Mouse (Mus musculus) embryonic fibroblast, embryonic 13.5 days (primary cell): ENCODE measurements around the gene Sufu.

Source experiments
- CTCF ChIP-seq: IDR thresholded peaks from 2 replicates; pipeline ENCODE4 v1.5.1; 2011; ENCODE audit warnings: mild to moderate bottlenecking, control low read depth, low read length, moderate library complexity, borderline replicate concordance; ENCODE audit not compliant: insufficient read depth
- POLR2A ChIP-seq: IDR thresholded peaks from 2 replicates; pipeline ENCODE4 v1.6.1; 2011; ENCODE audit warnings: low read depth, mild to moderate bottlenecking, control low read depth, low read length, moderate library complexity

DNA sequence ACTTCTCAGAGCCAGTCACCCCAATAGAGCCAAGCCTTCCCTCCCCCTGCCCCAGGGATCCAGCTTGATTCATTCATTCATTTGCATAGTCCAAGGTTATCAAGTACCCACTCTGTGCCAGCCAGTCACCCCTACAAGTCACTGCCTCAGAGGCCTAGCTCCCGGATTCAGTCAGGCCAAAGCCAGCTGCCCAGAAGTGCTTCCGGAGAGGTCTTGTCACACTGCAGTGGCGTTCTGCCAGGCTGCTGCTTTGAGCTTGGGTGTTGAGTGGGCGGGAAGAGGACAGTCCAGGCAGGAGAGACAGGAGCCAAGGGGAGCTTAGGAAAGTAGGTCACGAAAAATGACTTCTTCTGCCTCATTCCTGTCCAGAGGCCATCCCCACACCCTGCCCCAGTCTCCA lies 87.8 kb downstream of the Sufu start:
- TF ChIP-seq CTCF (no peak), POLR2A (no peak)
